Mouse (Mus musculus) cerebral cortex, adult 2 months (tissue): ENCODE measurements around the gene Sae1.

Experiments used
- WGBS: fragments of 180-500 bp; shearing (Covaris S2); methylation state at CpG from one replicate; pipeline ENCODE4 v1.1.7; 2018; 5-methylcytosine and 5-hydroxymethylcytosine counted together

Gene Sae1

DNA sequence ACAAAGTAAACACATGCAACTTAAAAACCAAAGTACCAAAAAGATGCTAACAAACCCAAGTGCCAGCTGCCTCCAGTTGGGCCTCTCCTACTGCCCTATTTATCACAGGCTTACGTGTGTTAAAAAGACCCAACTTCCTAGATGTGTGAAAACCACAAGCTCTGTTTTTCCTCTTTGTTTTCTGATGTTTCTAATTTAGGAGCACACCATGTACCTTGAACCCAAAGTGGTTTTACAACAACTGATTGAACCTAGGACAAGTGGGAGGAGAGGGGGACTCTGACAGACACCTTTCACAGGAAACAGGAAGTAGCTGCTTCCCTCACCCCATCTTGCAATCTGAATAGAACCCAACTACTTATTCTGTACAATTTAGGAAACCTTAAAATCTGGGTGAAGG lies 23.3 kb downstream of the Sae1 start:
- WGBS: 51% methylated on average over 1 of the region's 1 CpGs

DNA sequence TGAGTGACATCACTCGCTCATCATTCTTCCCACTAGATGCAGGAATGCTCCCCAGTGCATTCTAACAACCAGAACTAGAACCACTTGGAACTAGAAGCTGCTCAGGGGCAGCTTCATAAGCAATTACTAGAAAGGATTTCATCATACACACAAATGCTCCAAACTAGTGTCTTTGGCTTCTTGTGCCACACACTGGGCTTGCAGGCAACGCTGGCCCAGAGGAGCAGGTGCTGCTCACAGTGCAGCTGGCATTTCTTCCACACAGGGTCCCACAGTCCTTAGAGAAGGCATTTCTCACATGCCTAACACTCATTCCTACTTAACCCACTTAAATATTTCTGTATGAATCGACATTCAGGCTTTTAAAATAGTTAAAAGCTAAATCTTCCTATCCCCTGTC lies 30.0 kb downstream of the Sae1 start:
- 75% methylated on average over 3 of the region's 3 CpGs for WGBS

DNA sequence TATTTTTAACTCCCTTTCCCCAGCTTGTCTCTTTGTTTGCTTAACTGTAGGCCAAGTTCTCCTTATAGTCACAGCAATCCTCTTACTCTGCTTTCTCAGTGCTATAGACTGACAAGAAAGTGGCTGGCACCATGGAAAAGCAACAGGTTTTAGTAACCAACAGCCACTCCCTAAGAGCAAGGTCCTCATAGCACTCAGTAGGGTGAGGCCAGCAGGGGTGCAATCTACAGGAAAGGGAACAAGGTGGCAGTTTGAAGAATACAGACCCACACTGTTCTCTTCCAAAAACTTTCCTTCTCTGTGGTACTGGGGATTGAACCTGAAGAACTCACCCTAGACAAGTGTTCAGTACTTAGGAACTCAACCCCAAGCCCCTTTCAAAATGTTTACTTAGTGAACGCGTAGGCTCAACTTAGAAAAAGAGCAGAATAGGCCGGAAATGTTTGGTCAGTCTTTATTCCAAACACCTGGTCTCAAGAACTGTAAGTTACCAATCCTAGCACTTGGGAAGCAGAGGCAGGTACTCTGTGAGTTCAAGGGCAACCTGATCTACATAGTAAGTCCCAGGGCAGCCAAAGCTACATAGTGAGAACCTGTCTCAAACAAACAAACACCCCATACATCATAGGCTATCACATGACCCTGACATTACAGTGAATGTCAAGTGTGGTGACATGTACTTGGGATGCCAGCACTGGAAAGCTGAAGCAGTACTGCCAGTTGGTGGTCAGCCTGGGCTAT lies 31.6 kb downstream of the Sae1 start:
- 98% methylated on average over 3 of the region's 3 CpGs for WGBS

DNA sequence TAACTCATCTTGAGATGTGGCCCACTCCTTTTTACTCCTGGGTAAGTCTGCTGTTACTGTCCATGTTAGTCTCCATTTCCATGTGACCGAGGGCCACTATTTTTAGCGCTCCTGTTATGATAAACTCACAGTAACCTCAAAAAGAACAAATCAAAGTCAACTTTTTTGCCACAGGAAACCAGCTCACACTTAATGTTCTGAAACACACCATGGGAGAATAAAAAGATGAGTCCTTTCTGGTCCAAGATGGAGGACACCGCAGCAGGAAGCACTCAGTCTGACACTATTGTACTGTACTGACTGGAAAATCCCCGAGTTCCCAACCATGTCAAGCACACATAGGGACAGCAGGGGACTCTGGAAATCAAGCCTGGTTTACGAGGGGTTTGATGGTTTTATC lies 37.6 kb downstream of the Sae1 start:
- WGBS: 84% methylated on average over 5 of the region's 5 CpGs

DNA sequence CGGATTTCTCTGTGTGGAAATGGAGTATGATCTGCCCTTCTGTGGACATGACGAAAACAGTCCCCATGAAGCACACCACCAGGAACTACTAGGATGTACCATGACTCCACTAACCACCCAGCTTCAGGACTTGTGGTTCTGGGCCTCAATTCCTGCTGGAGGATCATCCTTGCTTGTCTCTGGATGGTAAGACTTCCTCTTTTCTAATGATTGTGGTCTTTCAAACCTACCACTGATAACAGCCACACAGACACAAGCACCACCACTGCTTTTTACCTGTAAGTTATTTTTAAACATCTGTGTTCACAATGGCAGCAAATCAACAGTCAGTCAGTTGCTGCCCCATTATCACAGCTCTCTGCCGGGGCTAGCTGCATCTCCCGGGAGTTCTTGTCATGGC lies 42.3 kb downstream of the Sae1 start:
- 89% methylated on average over 4 of the region's 4 CpGs for WGBS

DNA sequence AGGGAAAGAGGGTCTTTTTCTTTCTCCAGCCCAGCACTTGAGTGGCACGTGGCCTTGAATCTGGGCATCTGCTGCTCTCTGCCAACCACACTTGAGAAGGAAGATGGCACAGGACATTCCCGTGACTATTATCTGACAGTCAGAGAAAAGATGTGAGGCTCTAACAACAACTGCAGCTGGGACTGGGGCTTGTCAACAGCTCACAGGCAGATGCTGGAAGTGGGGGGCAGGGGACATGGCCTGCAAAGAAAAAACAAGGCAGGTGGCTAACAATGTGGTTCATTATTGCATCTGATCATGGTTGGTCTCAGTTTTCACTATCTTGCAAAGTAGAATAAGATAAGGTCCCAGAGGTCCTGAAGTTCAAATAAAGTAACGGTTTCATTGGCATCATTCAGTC lies 43.0 kb downstream of the Sae1 start:
- 69% methylated on average over 3 of the region's 3 CpGs for WGBS

DNA sequence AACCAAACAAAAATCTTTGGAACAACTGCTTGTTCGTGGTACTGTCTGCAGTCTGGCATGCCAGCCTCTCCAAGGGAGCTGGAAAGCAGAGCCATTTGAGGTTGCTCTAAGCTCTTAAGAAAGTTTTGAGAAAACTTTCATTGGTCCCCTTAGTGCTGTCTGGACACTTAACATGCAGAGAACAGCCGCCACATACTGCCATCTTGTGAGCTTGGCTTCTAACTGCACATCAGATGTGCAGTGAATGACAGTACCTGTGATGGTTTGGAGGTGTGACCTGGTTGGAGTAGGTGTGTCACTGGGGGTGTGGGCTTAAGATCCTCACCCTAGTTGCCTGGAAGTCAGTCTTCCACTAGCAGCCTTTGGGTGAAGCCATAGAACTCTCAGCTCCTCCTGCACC lies 49.9 kb downstream of the Sae1 start:
- 54% methylated on average over 2 of the region's 2 CpGs for WGBS

DNA sequence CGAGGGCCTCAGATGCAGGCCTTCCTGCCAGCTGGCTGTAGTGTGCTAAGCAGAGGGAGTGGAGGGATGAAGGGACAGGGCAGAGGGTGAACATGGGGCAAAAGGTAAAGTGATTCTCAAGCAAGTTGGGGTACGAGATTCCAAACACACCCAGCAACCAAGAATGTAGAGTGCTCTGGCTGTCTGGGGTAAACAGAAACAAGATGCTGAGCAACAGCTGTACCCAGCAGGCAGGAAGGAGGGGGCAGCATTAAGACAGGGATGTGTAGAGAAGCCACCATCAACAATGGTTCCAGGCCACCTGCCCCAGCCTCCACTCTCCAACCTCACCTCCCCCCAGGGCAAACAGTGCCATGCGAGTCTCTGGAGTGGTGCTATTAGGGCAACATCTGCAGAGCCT lies 58.5 kb downstream of the Sae1 start:
- WGBS: 84% methylated on average over 3 of the region's 3 CpGs

DNA sequence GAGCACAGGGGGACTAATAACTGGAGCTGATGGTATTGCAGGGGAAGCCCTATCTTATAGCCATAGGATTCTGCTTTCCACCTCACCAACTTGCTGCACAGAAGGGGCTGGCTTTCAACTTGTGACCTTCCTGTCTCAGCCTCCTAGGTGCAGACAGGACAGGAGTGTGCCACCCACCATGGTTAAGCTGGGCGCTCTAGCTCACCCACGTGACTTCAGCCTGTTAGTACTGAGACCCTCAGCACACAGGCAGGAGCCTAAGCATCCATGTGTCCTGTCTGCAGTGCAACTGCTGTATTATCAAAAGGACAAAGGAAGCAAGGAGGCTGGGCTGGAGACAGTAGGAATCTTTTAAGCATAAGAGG lies 61.0 kb downstream of the Sae1 start:
- 80% methylated on average over 2 of the region's 2 CpGs for WGBS

DNA sequence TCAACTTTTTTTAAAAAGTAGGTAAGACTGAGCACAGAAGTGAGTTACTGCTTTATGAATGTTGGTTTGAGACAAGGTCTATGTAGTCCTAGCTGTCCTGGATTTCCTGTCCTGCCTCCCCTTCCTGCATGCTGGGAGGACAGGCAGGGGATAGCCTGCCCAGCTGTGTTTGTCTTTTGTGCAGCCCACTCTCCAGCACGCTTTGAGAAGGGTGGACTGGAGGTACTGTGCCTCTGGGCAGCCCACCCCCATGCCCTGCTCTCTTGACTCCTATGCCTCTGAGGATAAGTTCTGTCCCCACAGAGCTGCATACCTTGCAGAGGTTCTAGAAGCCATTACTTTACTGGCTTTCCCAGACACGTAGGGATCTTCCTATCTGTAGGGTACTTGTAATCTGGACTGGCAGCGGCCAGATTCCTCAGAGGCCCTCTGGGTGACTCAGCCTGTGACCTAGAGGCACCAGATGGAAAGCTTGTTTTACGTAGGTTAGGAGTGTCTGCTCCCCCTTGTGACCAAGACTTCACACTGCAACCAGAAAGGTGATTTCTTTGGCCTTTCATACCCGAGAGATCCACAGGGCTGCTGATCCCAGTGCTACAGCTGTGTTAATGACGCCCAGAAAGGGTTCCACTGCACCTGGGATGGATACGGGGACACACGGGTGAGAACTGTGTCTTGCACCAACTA lies 61.5 kb downstream of the Sae1 start:
- WGBS: 35% methylated on average over 8 of the region's 8 CpGs

DNA sequence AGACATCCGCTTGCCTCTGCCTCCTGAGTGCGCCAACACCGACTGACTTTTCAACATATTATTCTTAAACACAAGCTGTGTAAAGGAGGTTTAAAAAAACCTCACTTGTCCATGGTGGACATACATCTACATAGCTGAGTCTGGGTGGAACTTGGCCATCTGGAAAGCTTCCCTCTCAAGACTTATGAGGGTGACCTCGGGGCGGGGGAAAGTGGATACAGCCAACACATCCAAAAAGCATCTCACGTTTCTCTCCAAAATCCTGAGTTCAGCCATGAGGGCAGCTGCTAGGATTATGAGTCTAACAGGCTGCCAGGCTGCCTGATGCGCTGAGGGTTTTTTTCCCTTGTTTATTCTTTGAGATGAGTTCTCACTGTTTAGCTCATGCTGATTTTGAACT lies 62.9 kb downstream of the Sae1 start:
- WGBS: 82% methylated on average over 7 of the region's 7 CpGs

DNA sequence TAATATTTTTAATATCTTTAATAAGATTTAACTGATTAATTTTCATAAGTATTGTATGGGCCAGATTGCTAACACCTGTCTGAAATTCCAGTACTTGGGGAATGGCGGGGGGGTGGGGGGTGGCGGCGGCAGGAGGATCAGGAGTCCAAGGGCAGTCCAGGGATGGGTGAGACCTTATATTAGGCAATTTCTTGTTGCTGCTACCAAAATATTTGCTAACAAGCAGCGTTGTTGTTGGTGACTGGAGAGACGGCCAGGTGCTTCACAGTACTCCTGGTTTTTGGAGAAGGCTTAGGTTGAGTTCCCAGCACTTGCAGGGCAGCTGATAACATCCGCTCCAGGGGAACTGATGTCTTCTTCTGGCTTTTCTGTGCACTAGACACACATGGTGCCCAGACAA lies 67.1 kb downstream of the Sae1 start:
- 93% methylated on average over 6 of the region's 6 CpGs for WGBS

DNA sequence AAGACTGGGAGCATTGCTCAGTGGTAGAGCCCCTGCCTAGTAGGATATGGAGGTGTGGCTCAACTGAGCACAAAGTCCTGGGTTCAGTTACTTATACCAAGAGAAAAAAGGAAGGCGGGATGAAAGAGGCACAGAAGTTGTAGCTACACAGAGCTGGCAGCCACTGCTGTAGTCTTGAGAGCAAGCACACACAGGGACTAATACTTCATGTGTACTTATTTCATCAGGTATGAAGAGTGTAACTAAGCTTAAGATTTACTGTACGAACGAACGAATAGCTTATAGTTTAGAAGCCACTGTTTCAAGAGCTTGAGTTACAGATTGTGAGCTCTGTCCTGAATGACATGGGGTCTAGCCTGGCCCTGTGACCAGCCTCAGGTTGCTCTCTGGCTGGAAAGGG lies 68.4 kb downstream of the Sae1 start:
- 95% methylated on average over 4 of the region's 4 CpGs for whole genome bisulfite sequencing

DNA sequence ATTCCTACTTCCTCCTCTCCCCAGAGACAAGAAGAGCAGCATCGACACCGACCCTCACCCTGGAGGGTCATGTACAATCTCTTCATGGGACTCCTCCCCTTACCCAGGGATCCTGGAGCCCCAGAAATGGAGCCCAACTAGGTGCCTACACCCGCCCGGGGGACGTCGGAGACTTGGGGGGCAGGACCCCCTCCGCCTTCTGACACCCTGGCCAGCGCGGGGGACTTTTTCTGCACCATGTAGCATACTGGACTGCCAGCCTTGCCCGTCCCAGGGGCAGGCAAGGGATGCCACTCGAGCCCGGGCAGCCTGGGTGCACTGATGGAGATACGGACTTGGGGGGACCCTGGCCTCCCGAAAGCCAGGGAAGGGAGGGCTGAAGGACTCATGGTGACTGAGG lies 70.5 kb downstream of the Sae1 start:
- 91% methylated on average over 14 of the region's 14 CpGs for WGBS

DNA sequence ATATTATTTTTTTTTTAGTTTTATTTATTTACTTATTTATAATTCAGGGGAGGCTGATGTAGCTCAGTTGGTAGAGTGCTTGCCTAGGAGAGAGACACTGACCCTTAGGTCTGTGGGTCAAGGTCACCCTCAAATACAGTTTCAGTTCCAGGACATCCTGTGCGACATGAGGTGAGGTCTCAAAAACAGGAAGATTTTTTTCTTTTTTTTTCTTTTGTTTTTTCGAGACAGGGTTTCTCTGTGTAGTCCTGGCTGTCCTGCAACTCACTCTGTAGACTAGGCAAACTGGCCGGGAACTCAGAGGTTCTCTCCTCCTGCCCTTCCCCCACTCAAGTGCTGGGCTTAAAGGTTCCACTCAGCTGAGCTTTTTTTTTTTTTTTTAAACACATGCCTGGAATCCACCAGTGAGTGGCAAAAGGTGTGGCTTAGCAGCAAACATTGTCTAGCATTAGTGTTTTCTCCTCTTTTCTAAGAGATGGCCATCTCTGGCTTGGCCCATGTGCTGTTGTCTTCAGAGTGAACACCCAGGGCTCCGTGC lies 72.3 kb downstream of the Sae1 start:
- 72% methylated on average over 4 of the region's 4 CpGs for WGBS

DNA sequence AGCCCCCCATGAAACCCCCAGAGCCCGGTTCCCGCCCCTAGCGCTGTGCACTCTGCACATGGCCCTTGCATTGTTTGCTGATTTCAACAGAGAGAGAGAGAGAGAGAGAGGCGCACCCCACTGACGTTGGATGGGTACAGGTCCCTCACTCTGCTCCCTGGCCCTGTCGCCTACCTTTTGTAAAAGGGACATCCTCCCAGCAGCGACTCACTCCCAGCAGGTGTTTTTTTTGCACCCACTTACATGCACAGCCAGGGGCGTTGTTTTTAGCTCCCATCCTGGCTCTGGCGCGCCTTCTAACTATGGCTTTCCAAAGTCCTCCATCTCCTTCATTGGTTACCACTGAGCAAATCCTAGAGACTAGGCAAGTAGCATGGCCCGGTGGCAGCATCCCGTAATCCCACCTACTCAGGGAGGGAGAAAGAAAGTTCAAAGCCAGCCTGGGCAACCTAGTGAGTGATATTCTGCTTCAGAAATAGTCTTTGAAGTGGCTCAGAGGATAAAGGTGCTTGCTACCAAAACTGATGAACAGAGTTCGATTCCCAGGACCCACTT lies 73.3 kb downstream of the Sae1 start:
- 15% methylated on average over 13 of the region's 13 CpGs for WGBS

DNA sequence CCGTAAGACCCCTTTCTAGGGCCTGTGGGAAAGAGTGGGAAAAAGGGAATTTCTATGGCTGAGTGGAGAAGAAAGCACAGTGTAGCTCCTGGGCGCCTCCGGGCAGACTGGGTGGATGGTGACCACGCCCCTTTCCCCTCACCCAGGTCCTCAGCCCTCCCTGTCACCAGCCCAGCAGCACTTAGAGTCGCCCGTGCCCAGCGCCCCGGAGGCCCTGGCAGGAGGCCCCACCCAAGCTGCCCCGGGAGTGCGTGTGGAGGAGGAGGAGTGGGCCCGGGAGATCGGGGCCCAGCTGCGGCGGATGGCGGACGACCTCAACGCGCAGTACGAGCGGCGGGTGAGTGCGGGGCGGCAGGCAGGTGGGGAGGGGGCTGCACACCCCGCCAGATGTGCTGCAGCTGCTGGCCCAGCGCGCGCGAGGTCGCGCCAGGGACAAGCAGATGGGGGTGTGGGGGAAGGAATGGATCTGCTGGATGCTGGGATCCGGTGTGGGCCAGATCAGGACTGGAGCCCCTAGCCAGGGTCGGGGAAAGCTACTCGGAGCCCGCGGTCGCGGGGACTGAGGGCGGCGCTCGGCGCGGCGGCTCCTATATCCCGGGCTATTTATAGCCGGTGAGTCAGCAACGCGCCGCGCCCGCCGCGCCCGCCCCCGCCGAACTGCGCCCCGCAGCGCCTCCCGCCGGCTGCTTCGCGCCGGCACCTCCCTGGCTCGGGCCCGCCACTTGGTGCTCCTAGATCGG lies 74.0 kb downstream of the Sae1 start:
- WGBS: under 1% methylated on average over 66 of the region's 66 CpGs

DNA sequence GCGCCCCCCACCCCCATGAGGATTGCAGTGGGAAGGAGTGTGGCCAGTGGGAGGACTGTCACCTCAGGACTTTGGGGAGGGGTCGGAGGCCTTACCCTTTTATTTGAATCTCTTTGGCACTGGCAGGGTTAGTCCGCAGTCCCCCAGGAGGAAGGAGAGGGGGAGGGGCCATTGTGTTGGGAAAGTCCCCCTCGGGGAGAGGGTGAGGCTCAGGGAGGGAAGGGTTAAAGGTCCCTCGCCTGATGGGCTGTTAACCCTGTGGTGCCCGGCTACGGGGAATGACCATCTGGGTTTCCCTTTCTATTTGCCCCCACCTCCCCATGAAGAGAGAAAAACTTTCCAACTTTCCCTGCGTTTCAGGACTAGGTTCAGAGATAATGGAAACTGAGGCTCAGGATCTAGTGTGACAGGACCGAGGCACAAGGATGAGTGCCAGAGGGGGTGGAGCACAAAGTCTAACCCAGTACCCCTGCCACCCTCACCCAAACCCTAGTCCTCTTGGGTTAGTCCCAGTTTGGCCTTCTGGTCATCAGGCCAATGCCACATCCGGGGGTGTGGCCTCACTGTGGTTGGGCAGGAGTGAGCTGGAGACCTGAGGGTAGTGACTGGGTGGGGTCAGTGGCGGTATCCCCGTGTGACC lies 74.8 kb downstream of the Sae1 start:
- WGBS: 1% methylated on average over 12 of the region's 12 CpGs

DNA sequence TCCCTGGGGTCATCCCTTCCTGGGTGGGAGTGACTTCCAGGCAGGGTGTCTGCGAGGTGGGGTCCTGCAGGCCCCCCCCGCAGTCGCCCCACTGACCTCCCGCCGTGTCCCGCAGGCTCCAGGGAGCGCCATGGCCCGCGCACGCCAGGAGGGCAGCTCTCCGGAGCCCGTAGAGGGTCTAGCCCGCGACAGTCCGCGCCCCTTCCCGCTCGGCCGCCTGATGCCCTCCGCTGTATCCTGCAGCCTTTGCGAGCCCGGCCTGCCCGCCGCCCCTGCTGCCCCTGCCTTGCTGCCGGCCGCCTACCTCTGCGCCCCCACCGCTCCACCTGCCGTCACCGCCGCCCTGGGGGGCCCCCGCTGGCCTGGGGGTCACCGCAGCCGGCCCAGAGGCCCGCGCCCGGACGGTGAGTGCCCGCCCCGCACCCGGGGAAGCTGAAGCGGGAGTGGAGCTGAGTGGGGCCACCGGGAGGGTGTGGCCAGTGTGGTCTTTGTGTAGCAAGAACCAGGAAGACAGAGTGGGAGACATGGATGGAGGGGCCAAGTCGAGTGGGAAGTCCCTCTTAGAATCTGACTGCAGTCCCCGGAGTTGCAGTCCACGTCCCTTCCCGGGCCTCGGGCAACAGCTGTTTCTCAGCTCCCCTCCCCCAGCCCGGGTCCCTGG lies 75.5 kb downstream of the Sae1 start:
- WGBS: 1% methylated on average over 49 of the region's 49 CpGs

DNA sequence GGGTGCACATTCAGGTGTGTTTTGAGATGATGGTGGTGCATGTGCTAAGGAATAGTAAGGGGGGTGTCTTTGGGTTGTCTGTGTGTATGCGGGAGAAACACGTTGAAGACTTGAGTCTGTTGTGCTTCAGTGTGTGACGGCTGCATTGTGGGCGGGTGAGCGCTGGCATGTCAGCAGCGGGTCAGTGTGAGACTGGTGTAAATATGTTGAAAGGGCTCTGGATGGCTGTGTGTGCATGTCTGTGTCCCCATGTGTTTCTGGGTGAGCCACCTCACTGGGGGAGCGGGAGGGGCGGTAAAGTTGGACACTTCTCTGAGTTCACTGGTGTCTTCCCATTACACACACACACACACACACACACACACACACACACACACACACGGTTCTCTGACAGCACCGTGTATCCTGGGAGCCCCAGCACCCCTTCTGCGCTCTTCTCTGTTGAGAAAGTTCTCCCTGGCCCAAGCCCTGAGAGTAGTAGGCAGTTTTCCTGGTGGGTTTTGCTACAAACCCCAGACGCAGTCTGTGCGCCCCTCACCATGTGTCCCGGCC lies 76.1 kb downstream of the Sae1 start:
- 2% methylated on average over 14 of the region's 14 CpGs for WGBS
